Mouse (Mus musculus): ENCODE measurements at regions not wholly inside any gene's neighbourhood (a gene's known extent, or its start where the extent isn't known, plus 50 kb on each side); places are given as distances from the start of the nearest gene placed in this dataset.

GRCm38 (mm10) chr17:84096345-84097260 lies 91.1 kb downstream of the Zfp36l2 start:
- H3K4me3 ChIP-seq (ENCODE audit: insufficient read depth, low read length), result no peak overlapping the region
- no peak overlapping the region for H3K27ac ChIP-seq (ENCODE audit: insufficient read depth, low read length)
- TF ChIP-seq CTCF (IDR thresholded peaks at IDR 0.05; ENCODE audit: borderline replicate concordance, insufficient read depth, low read length) (no peak), POLR2A (IDR thresholded peaks at IDR 0.05; ENCODE audit: low read depth, low read length) (no peak)
- no peaks in the 10 kb centered on the region for H3K4me1 ChIP-seq (ENCODE audit: control insufficient read depth, insufficient read depth, low read length)

GRCm38 (mm10) chr17:84095829-84096228 lies 91.9 kb downstream of the Zfp36l2 start:
- no peak overlapping the region for H3K27ac ChIP-seq (ENCODE audit: insufficient read depth, low read length)
- TF ChIP-seq CTCF (IDR thresholded peaks at IDR 0.05; ENCODE audit: borderline replicate concordance, insufficient read depth, low read length) (no peak), POLR2A (IDR thresholded peaks at IDR 0.05; ENCODE audit: low read depth, low read length) (no peak)
- H3K4me1 ChIP-seq (ENCODE audit: control insufficient read depth, insufficient read depth, low read length), result no peaks in the 10 kb centered on the region
- no peak overlapping the region for H3K4me3 ChIP-seq (ENCODE audit: insufficient read depth, low read length)

- H3K27ac ChIP-seq (ENCODE audit: insufficient read depth, low read length), result no peak overlapping the region
- H3K4me1 ChIP-seq (ENCODE audit: control insufficient read depth, insufficient read depth, low read length), result no peaks in the 10 kb centered on the region
- no peak overlapping the region for H3K4me3 ChIP-seq (ENCODE audit: insufficient read depth, low read length)
- TF ChIP-seq POLR2A (IDR thresholded peaks at IDR 0.05; ENCODE audit: low read depth, low read length), result no peak
- TF ChIP-seq CTCF (IDR thresholded peaks at IDR 0.05; ENCODE audit: borderline replicate concordance, insufficient read depth, low read length), result no peak
These were observed 92.7 kb downstream of the Zfp36l2 start for GRCm38 (mm10) chr17:84095089-84095488.

- Histone ChIP-seq H3K4me1 (ENCODE audit: control insufficient read depth, insufficient read depth, low read length) (peaks cover 27% of the 10 kb centered on the region), H3K27ac (ENCODE audit: insufficient read depth, low read length) (peak overlapping the region; percentile 86), H3K4me3 (ENCODE audit: insufficient read depth, low read length) (no peak overlapping the region)
- TF ChIP-seq CTCF (IDR thresholded peaks at IDR 0.05; ENCODE audit: borderline replicate concordance, insufficient read depth, low read length) (no peak), POLR2A (IDR thresholded peaks at IDR 0.05; ENCODE audit: low read depth, low read length) (no peak)
These were observed 101.4 kb downstream of the Zfp36l2 start for GRCm38 (mm10) chr17:84086394-84086793.

GRCm38 (mm10) chr17:84085721-84086120 lies 102.0 kb downstream of the Zfp36l2 start:
- H3K4me1 ChIP-seq (ENCODE audit: control insufficient read depth, insufficient read depth, low read length), result peaks cover 27% of the 10 kb centered on the region
- no peak overlapping the region for H3K4me3 ChIP-seq (ENCODE audit: insufficient read depth, low read length)
- peak overlapping the region; percentile 96 for H3K27ac ChIP-seq (ENCODE audit: insufficient read depth, low read length)
- no peak for TF ChIP-seq CTCF (IDR thresholded peaks at IDR 0.05; ENCODE audit: borderline replicate concordance, insufficient read depth, low read length)
- no peak for TF ChIP-seq POLR2A (IDR thresholded peaks at IDR 0.05; ENCODE audit: low read depth, low read length)

GRCm38 (mm10) chr17:84085232-84085631 lies 102.5 kb downstream of the Zfp36l2 start:
- TF ChIP-seq CTCF (IDR thresholded peaks at IDR 0.05; ENCODE audit: borderline replicate concordance, insufficient read depth, low read length), result no peak
- no peak for TF ChIP-seq POLR2A (IDR thresholded peaks at IDR 0.05; ENCODE audit: low read depth, low read length)
- peaks cover 27% of the 10 kb centered on the region for H3K4me1 ChIP-seq (ENCODE audit: control insufficient read depth, insufficient read depth, low read length)
- peak overlapping the region; percentile 96 for H3K27ac ChIP-seq (ENCODE audit: insufficient read depth, low read length)
- no peak overlapping the region for H3K4me3 ChIP-seq (ENCODE audit: insufficient read depth, low read length)

GRCm38 (mm10) chr17:84083307-84084263 lies 104.2 kb downstream of the Zfp36l2 start:
- Histone ChIP-seq H3K4me1 (ENCODE audit: control insufficient read depth, insufficient read depth, low read length) (peaks cover 27% of the 10 kb centered on the region), H3K27ac (ENCODE audit: insufficient read depth, low read length) (peak overlapping the region; percentile 96), H3K4me3 (ENCODE audit: insufficient read depth, low read length) (no peak overlapping the region)
- no peak for TF ChIP-seq CTCF (IDR thresholded peaks at IDR 0.05; ENCODE audit: borderline replicate concordance, insufficient read depth, low read length)
- peak; percentile 56 for TF ChIP-seq POLR2A (IDR thresholded peaks at IDR 0.05; ENCODE audit: low read depth, low read length)

- no peak overlapping the region for H3K4me3 ChIP-seq (ENCODE audit: insufficient read depth, low read length)
- no peak for TF ChIP-seq CTCF (IDR thresholded peaks at IDR 0.05; ENCODE audit: borderline replicate concordance, insufficient read depth, low read length)
- TF ChIP-seq POLR2A (IDR thresholded peaks at IDR 0.05; ENCODE audit: low read depth, low read length), result no peak
- H3K4me1 ChIP-seq (ENCODE audit: control insufficient read depth, insufficient read depth, low read length), result peaks cover 27% of the 10 kb centered on the region
- H3K27ac ChIP-seq (ENCODE audit: insufficient read depth, low read length), result peak overlapping the region; percentile 96
These were observed 105.2 kb downstream of the Zfp36l2 start for GRCm38 (mm10) chr17:84082571-84082970.

- no peak overlapping the region for H3K4me3 ChIP-seq (ENCODE audit: insufficient read depth, low read length)
- peaks cover 27% of the 10 kb centered on the region for H3K4me1 ChIP-seq (ENCODE audit: control insufficient read depth, insufficient read depth, low read length)
- no peak for TF ChIP-seq POLR2A (IDR thresholded peaks at IDR 0.05; ENCODE audit: low read depth, low read length)
- no peak for TF ChIP-seq CTCF (IDR thresholded peaks at IDR 0.05; ENCODE audit: borderline replicate concordance, insufficient read depth, low read length)
- peak overlapping the region; percentile 96 for H3K27ac ChIP-seq (ENCODE audit: insufficient read depth, low read length)
These were observed 105.9 kb downstream of the Zfp36l2 start for GRCm38 (mm10) chr17:84081751-84082352.

Measured in embryonic fibroblast, embryonic 13.5 days (primary cell).